Mouse (Mus musculus) left cerebral cortex, adult 2 months (tissue): ENCODE measurements around the gene Zc3h8. TPM values are rescaled to one million over a fixed set of nuclear protein-coding genes. Genes with fewer than 3 reads are reported as not detected.

Experiments
- DNase-seq, 2 experiments: peaks; one replicate each; pipeline ENCODE4 v3.0.0; 2021 to 2022; ENCODE audit warnings: low spot score in 2 of 2, mixed read lengths in 1 of 2; ENCODE audit errors: extremely low spot score in 1 of 2
- H3K27ac ChIP-seq: fragments of 200-600 bp; 2 replicates; pipeline ENCODE4 v1.8.1; 2022
- H3K4me3 ChIP-seq: fragments of 200-600 bp; 2 replicates; pipeline ENCODE4 v1.8.1; 2022
- CTCF ChIP-seq: fragments of 200-600 bp; IDR thresholded peaks from 2 replicates; pipeline ENCODE4 v1.8.1; 2022; ENCODE audit warnings: antibody characterized with exemption, mild to moderate bottlenecking, moderate library complexity
- intact Hi-C: fragments of 180-260 bp; cut with DNase I; formaldehyde crosslinking; loops from one replicate; pipeline ENCODE4 v1.15.1; 2025
- long read RNA-seq, 2 experiments: library from polyadenylated mRNA; stranded (forward); transcript quantifications; one replicate each; pipeline ENCODE4 v2.0.0; 2021; ENCODE audit warnings: borderline mapping rate in 2 of 2
- total RNA-seq, 2 experiments: library from RNA; stranded (reverse); gene quantifications; 2 replicates each; pipeline ENCODE4 v1.2.3; 2021

Gene Zc3h8
- total RNA-seq: 1 to 10 TPM; 6.8 to 7.1 TPM
- long read RNA-seq, experiment 1, transcript Zc3h8-201 (9 exons, 1,624 nt): major isoform, 8 of 21 reads
- long read RNA-seq, experiment 1, partial matches to known transcripts: 4 of 21 reads
- long read RNA-seq, experiment 1, other reads (novel, unspliced or antisense): 9 of 21 reads
- long read RNA-seq, experiment 2, partial matches to known transcripts: 1 of 13 reads
- long read RNA-seq, experiment 2, other reads (novel, unspliced or antisense): 8 of 13 reads

GRCm38 (mm10) chr2:128943538-128944528, at the start of gene Zc3h8:
Zc3h8 (minus strand) TSS chr2:128944077.
- no peak for TF ChIP-seq CTCF
- DNase-seq: peak; percentile 96 to 97
- peak within 1 kb of the TSS; percentile 88 for H3K27ac ChIP-seq
- peak within 1 kb of the TSS; percentile 88 for H3K4me3 ChIP-seq
- intact Hi-C loops: loop anchor here (2.0 to 10.0 kb wide), 4 partner anchors 25 to 491 kb away; partner anchors contain the start of genes Anapc1 and Slc20a1

- DNase-seq: no peak
- no peak overlapping the region for H3K27ac ChIP-seq
- TF ChIP-seq CTCF: no peak
- no peak overlapping the region for H3K4me3 ChIP-seq
- intact Hi-C loops: no loop called here
Measured at GRCm38 (mm10) chr2:128984746-128985145, 40.9 kb upstream of the Zc3h8 start.

GRCm38 (mm10) chr2:128975572-128975971, 31.7 kb upstream of the Zc3h8 start:
- intact Hi-C loops: no loop called here
- TF ChIP-seq CTCF: no peak

GRCm38 (mm10) chr2:128972301-128972700, 28.4 kb upstream of the Zc3h8 start:
- DNase-seq: no peak
- H3K4me3 ChIP-seq: no peak overlapping the region
- intact Hi-C loops: no loop called here

More at GRCm38 (mm10) chr2:128975572-128975971, 31.7 kb upstream of the Zc3h8 start:
- H3K27ac ChIP-seq: no peak overlapping the region
- no peak for DNase-seq
- no peak overlapping the region for H3K4me3 ChIP-seq

GRCm38 (mm10) chr2:128968475-128969083, 24.7 kb upstream of the Zc3h8 start:
- no peak for TF ChIP-seq CTCF
- intact Hi-C loops: loop anchor here (2.0 to 5.0 kb wide), 2 partner anchors 24 to 99 kb away; partner anchors contain the start of genes Ttl and Zc3h8
- H3K27ac ChIP-seq: peak overlapping the region; percentile 100
- H3K4me3 ChIP-seq: peak overlapping the region; percentile 97
- no peak for DNase-seq

More at GRCm38 (mm10) chr2:128972301-128972700, 28.4 kb upstream of the Zc3h8 start:
- no peak overlapping the region for H3K27ac ChIP-seq
- TF ChIP-seq CTCF: no peak

GRCm38 (mm10) chr2:128967661-128968441, 24.0 kb upstream of the Zc3h8 start, which contains the start of gene Gm10762:
Gm10762 (minus strand) TSS chr2:128967725.
- Histone ChIP-seq H3K4me3 (peak within 1 kb of the TSS; percentile 97), H3K27ac (peak within 1 kb of the TSS; percentile 100)
- peak; percentile 64 to 70 for DNase-seq
- intact Hi-C loops: loop anchor here (2.0 to 5.0 kb wide), 2 partner anchors 23 to 99 kb away; partner anchors contain the start of genes Ttl and Zc3h8
- TF ChIP-seq CTCF: no peak

- Histone ChIP-seq H3K27ac (peak within 1 kb of the TSS; percentile 100), H3K4me3 (peak within 1 kb of the TSS; percentile 97)
- DNase-seq: peak; percentile 98 to 99
- intact Hi-C loops: loop anchor here (5.0 kb wide), 1 partner anchor 100 kb away; the partner anchor contains the start of gene Ttl
- TF ChIP-seq CTCF: no peak; the same call in 1 of the 2 replicates
Measured at GRCm38 (mm10) chr2:128966641-128967580, 23.0 kb upstream of the Zc3h8 start, which contains the start of gene Zc3h6. Zc3h6 (plus strand) TSS chr2:128967402.

GRCm38 (mm10) chr2:128966236-128966635, 22.4 kb upstream of the Zc3h8 start:
- DNase-seq: no peak
- intact Hi-C loops: loop anchor here (5.0 kb wide), 1 partner anchor 101 kb away; the partner anchor contains the start of gene Ttl
- Histone ChIP-seq H3K27ac (peak overlapping the region; percentile 100; the same call in 1 of the 2 replicates), H3K4me3 (peak overlapping the region; percentile 97)
- TF ChIP-seq CTCF: no peak

GRCm38 (mm10) chr2:128965505-128966105, 21.7 kb upstream of the Zc3h8 start:
- no peak for TF ChIP-seq CTCF
- no peak for DNase-seq
- intact Hi-C loops: loop anchor here (5.0 kb wide), 1 partner anchor 102 kb away; the partner anchor contains the start of gene Ttl
- Histone ChIP-seq H3K27ac (no peak overlapping the region), H3K4me3 (no peak overlapping the region)
